Mouse (Mus musculus) spleen, adult 2 months (tissue): ENCODE results near the gene Xpo5. TPM values are rescaled to one million over a fixed set of nuclear protein-coding genes. Genes with fewer than 3 reads are reported as not detected.

ENCODE experiments used
- DNase-seq, 2 experiments: peaks; one replicate each; pipeline versions ENCODE4 v3.0.0 to v3.0.0-alpha.2; 2012 to 2021; ENCODE audit warnings: low spot score in 2 of 2, low read depth in 1 of 2
- H3K27ac ChIP-seq: fragments of 200-500 bp; 2 replicates; pipeline ENCODE4 v1.5.1; 2012; ENCODE audit warnings: low read length, inconsistent platforms; ENCODE audit not compliant: insufficient read depth
- H3K27me3 ChIP-seq: fragments of 200-500 bp; 2 replicates; pipeline ENCODE4 v1.6.1; 2012; ENCODE audit warnings: mild to moderate bottlenecking, moderate library complexity, low read length, inconsistent platforms; ENCODE audit not compliant: control insufficient read depth, insufficient read depth
- H3K36me3 ChIP-seq: fragments of 200-500 bp; 2 replicates; pipeline ENCODE4 v1.6.1; 2012; ENCODE audit warnings: mild to moderate bottlenecking, low read length, inconsistent platforms; ENCODE audit not compliant: control insufficient read depth, insufficient read depth
- H3K4me1 ChIP-seq: fragments of 200-500 bp; 2 replicates; pipeline ENCODE4 v1.6.1; 2011; ENCODE audit warnings: inconsistent platforms; ENCODE audit not compliant: control insufficient read depth, insufficient read depth, insufficient read length
- H3K4me3 ChIP-seq: fragments of 200-500 bp; 2 replicates; pipeline ENCODE4 v1.5.1; 2011; ENCODE audit warnings: mild to moderate bottlenecking, inconsistent platforms; ENCODE audit not compliant: insufficient read depth, insufficient read length; ENCODE audit errors: extremely low read depth
- CTCF ChIP-seq: fragments of 200-500 bp; IDR thresholded peaks from 2 replicates; pipeline ENCODE4 v1.5.1; 2011; ENCODE audit warnings: mild to moderate bottlenecking, inconsistent platforms; ENCODE audit not compliant: insufficient read depth, insufficient read length, insufficient replicate concordance; ENCODE audit errors: extremely low read depth
- POLR2A ChIP-seq: fragments of 200-500 bp; IDR thresholded peaks from 2 replicates; pipeline ENCODE4 v1.6.1; 2011; ENCODE audit warnings: low read depth, low read length, inconsistent platforms
- WGBS: fragments of 180-500 bp; shearing (Covaris S2); methylation state at CpG from one replicate; pipeline ENCODE4 v1.1.7; 2018; 5-methylcytosine and 5-hydroxymethylcytosine counted together
- polyA plus RNA-seq: library from polyadenylated mRNA; depleted of rRNA; stranded (reverse); fragments of >200 nt; gene quantifications from 2 replicates; pipeline ENCODE4 v1.2.3, GENCODE M21; 2012

Gene Xpo5
- polyA plus RNA-seq, 1 experiment = 14.7 TPM

DNA sequence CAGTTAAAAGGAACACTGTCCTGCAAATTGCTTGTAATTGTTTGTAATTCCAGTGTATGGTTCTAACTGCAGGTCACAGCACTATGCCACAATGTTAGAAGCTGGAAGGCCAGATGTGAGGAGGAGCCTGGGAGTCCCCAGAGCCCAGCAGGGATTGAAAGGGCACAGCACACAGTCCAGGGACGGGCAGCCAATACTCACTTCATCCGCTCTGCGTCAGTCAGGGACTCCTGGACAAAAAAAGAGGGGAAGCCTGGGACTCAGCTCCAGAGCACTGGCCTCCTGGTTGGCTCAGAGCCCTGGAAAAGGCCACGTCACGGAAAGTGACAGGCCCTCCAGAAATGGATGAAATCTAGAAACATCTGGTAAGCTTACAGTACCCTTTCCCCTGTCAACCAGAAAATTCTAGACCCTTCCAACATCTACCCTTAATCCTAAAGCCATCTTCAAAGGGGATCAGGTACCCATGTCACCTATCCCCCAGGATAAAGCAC lies 59.7 kb downstream of the Xpo5 start:
- H3K4me1 ChIP-seq = no peaks in the 10 kb centered on the region
- peaks cover 44% of the 10 kb centered on the region for H3K36me3 ChIP-seq
- TF ChIP-seq CTCF = no peak
- no peak overlapping the region for H3K4me3 ChIP-seq
- WGBS = 93% methylated on average over 5 of the region's 5 CpGs
- no peak for DNase-seq
- no peak overlapping the region for H3K27ac ChIP-seq
- H3K27me3 ChIP-seq = no peaks in the 10 kb centered on the region

DNA sequence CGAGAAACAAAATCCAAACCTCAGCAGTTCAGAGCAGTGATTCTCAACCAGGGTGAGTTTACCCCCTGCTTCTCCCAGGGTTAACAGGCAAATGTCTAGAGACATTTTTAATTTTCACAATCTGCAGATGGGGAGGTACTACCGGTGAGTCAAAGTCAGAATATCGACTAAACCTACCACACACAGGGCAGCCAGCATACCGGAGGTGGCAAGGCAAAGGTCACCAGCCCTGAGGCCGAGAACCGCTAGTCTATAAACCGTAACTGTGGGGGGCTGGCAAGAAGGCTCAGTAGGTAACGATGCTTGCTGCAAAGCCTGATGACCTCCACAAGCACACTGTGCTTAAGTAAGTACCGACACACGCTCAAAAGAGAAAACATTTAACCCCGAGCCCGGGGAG lies 62.9 kb downstream of the Xpo5 start:
- Histone ChIP-seq H3K36me3 (peaks cover 25% of the 10 kb centered on the region), H3K27ac (no peak overlapping the region), H3K4me1 (no peaks in the 10 kb centered on the region), H3K27me3 (no peaks in the 10 kb centered on the region), H3K4me3 (no peak overlapping the region)
- no peak for TF ChIP-seq CTCF
- no peak for TF ChIP-seq POLR2A
- DNase-seq = no peak
- WGBS = 94% methylated on average over 12 of the region's 12 CpGs

DNA sequence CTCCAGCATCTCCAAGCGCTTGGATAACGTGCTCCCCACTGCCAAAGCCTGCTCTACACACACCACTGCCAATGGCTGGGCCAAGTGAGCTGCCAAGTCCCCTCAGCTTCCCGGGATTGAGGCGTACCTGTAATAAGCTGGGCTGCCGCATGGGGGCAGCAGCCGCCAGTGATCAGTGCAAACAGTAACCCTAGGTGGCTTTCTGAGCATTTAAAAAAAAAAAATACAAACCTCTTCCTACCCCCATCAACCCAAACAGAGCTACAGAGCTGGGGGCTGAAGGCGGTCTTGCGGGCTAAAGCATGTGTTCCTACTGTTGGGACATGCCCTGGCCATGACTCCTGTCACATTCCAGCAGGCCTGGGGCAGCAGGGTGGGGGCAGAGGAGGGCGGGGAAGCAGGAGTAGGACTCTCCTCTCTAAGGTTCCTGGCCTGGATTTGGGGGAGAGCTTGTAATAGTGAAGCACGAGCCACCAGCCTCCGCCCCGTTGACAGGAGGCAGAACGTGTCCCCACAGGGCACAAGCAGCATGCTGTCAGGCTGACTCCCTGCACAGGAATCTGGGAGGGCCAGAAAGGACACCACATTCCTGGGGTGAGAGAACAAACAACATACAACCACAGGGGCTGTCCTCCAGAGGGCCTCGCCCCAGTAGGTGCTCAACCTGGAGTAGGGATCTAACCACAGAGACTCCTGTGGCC lies 63.5 kb downstream of the Xpo5 start:
- Histone ChIP-seq H3K4me3 (no peak overlapping the region), H3K27ac (no peak overlapping the region), H3K4me1 (no peaks in the 10 kb centered on the region), H3K27me3 (no peaks in the 10 kb centered on the region), H3K36me3 (peaks cover 23% of the 10 kb centered on the region)
- peak in 1 of 2 experiments; percentile 57 for DNase-seq
- whole genome bisulfite sequencing = 46% methylated on average over 14 of the region's 14 CpGs
- peak; percentile 84; the same call in 1 of the 2 replicates for TF ChIP-seq CTCF
- no peak for TF ChIP-seq POLR2A

DNA sequence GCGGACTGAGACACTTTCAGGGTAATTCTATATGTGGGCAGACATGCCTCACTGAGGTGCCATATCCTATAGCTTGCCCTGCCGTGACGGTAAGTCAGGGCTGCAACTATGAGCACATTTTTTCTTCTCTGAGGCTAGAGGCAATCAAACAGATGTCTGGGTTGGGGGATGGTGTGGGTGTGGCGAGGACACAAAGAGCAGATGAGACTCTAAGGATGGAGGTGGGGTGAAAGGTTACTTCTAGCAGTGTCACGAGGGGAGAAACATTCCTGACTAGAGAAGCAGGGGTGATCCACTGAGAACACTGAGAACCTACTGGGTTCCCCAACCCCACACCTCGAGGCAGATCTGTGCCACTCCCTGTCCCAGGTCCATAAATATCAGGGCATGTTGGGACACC lies 64.4 kb downstream of the Xpo5 start:
- TF ChIP-seq POLR2A = no peak
- TF ChIP-seq CTCF = no peak
- Histone ChIP-seq H3K27ac (no peak overlapping the region), H3K4me3 (no peak overlapping the region), H3K36me3 (peaks cover 20% of the 10 kb centered on the region), H3K4me1 (no peaks in the 10 kb centered on the region), H3K27me3 (no peaks in the 10 kb centered on the region)
- DNase-seq = no peak
- 92% methylated on average over 6 of the region's 6 CpGs for WGBS

DNA sequence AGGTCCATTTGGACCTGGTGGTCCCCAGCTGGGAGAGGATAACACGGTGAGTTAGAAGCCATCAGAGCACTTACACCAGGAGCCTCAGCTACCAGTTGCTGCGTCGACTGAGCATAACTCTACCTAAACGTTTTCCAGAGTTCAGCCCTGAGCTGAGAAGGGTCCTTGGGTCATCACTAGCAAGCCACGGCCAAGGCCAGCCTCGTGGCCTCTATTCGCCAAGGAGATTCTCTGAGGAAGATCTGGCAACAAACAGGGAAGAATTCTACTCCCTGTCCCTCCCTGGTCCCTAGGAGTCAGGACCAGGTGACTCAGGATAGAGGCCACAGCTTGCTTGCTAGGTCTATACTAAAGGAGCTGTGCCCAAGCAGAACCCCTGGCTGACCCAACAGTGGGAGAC lies 64.9 kb downstream of the Xpo5 start:
- TF ChIP-seq POLR2A = no peak
- TF ChIP-seq CTCF = no peak
- WGBS = 90% methylated on average over 7 of the region's 7 CpGs
- no peak overlapping the region for H3K27ac ChIP-seq
- peaks cover 17% of the 10 kb centered on the region for H3K36me3 ChIP-seq
- H3K27me3 ChIP-seq = no peaks in the 10 kb centered on the region
- no peaks in the 10 kb centered on the region for H3K4me1 ChIP-seq
- no peak overlapping the region for H3K4me3 ChIP-seq
- no peak for DNase-seq

DNA sequence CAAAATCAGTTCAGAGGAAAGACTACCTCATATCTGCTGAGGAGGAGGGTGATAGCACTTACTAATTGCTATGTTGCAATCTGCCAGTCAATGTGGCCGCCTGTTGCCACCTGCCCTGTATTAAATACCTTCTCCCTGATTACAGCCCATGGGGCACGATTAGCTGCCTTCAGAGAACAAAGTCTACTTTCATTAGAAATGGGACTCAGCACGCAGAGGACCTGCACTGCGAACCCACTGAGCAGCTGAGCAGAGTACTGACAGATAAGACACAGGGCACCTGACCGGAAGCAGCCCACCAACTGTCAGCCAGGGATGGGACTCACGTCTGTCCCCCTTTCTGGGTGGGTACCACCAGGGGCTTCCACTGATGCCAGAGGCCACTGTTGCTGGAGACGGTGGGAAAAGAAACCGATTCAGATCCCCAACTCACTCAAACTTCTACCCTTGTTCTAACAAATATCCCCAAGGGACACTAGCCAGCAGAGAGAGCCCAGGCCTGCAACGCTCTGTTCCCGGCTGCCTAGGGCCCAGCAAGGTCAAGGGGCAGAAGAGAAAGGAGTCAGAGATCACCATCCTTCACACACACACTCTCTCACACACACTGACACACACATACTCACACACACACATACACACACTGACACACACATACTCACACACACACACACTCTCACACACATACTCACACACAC lies 65.6 kb downstream of the Xpo5 start:
- no peak for DNase-seq
- peaks cover 14% of the 10 kb centered on the region for H3K36me3 ChIP-seq
- WGBS = 95% methylated on average over 10 of the region's 10 CpGs

DNA sequence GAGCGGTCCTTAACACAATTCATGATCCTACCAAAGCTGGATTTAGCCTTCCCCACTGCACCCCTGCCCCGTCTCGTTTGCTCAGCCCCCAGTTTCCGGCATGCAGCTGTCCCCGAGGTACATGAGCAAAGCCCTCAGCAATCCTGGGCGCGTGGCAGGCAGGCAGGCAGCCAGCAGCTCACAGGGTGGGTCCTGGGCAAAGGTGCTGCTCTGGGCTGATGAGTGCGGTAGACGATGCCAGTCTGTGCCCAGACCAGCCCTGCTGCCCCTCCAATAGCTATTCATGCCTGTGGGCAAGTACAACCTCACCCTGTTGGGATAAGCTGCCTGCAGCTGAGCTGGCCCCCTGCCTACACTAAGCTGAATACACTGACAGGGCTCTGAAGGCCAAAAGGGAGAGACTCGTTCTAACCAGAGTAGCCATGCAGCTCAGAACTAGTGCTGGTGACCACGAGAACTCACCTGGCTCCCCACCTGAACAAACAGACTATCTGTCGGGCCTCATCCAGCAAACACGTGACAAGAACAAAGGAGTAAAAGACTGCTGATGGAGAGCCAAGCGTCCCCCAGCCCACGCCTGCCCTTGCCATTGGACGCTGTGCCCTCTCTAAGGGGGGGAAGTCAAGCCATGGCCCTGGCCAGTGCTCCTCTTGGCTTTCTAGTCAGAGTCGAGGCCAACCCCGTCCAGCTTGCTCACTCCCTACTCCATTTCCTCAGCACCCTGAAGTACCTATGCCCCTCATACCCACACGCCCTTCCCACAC lies 67.4 kb downstream of the Xpo5 start:
- H3K27ac ChIP-seq = no peak overlapping the region
- H3K4me1 ChIP-seq = no peaks in the 10 kb centered on the region
- WGBS = 96% methylated on average over 19 of the region's 19 CpGs
- no peak overlapping the region for H3K4me3 ChIP-seq
- TF ChIP-seq CTCF (no peak), POLR2A (no peak)
- H3K27me3 ChIP-seq = no peaks in the 10 kb centered on the region
- no peak for DNase-seq
- peaks cover 9% of the 10 kb centered on the region for H3K36me3 ChIP-seq

More for the DNA sequence above, 65.6 kb downstream of the Xpo5 start:
- no peaks in the 10 kb centered on the region for H3K27me3 ChIP-seq
- H3K27ac ChIP-seq = no peak overlapping the region
- H3K4me3 ChIP-seq = no peak overlapping the region
- no peaks in the 10 kb centered on the region for H3K4me1 ChIP-seq
- TF ChIP-seq CTCF (no peak), POLR2A (no peak)
